Mouse (Mus musculus): ENCODE results near the gene Gm17018. TPM values are rescaled to one million over a fixed set of nuclear protein-coding genes. Genes with fewer than 3 reads are reported as not detected.
A peak's percentile ranks its signal among the peaks of the same experiment; 100 is the strongest.

Gm17018 gene
- total and polyA plus RNA-seq, 2 experiments from 2014 or later = 31.0 to 33.1 TPM

GRCm38 (mm10) chr19:45575632-45576001, 15.2 kb downstream of the Gm17018 start:
- Histone ChIP-seq H3K9me3 (replicated peaks; ENCODE audit: control insufficient read depth, low read length) (no peaks in the 10 kb centered on the region), H3K27ac (ENCODE audit: low read depth) (0 out of 2 replicates have a peak overlapping the region, but pooled peaks have one; percentile 13), H3K4me1 (ENCODE audit: control insufficient read depth, insufficient read depth) (peaks cover 27% of the 10 kb centered on the region), H3K4me2 (ENCODE audit: low read depth, low read length) (peak overlapping the region; percentile 25; the same call in 1 of the 2 replicates), H3K27me3 (ENCODE audit: control insufficient read depth, insufficient read depth, low read length) (no peaks in the 10 kb centered on the region), H3K36me3 (replicated peaks; ENCODE audit: control insufficient read depth, insufficient read depth, low read length) (peaks cover 32% of the 10 kb centered on the region), H3K9ac (replicated peaks; ENCODE audit: low read depth, low read length) (no peak overlapping the region), H3K4me3 (ENCODE audit: low read depth, low read length) (no peak overlapping the region)
- no peak for ATAC-seq (ENCODE audit: insufficient read depth, low read depth)
- WGBS = 24% methylated on average over 8 of the region's 8 CpGs
- TF ChIP-seq EP300 (IDR thresholded peaks at IDR 0.05; ENCODE audit: low read depth) (no peak), CTCF (IDR thresholded peaks at IDR 0.05; ENCODE audit: low read depth) (no peak)
- no peak for DNase-seq (ENCODE audit: low spot score)

- Histone ChIP-seq H3K4me2 (ENCODE audit: low read depth, low read length) (no peak overlapping the region), H3K27ac (ENCODE audit: low read depth) (no peak overlapping the region), H3K4me3 (ENCODE audit: low read depth, low read length) (no peak overlapping the region), H3K4me1 (ENCODE audit: control insufficient read depth, insufficient read depth) (peaks cover 27% of the 10 kb centered on the region), H3K9ac (replicated peaks; ENCODE audit: low read depth, low read length) (no peak overlapping the region), H3K9me3 (replicated peaks; ENCODE audit: control insufficient read depth, low read length) (no peaks in the 10 kb centered on the region), H3K27me3 (ENCODE audit: control insufficient read depth, insufficient read depth, low read length) (no peaks in the 10 kb centered on the region), H3K36me3 (replicated peaks; ENCODE audit: control insufficient read depth, insufficient read depth, low read length) (peaks cover 25% of the 10 kb centered on the region)
- no peak for TF ChIP-seq EP300 (IDR thresholded peaks at IDR 0.05; ENCODE audit: low read depth)
- no peak for TF ChIP-seq CTCF (IDR thresholded peaks at IDR 0.05; ENCODE audit: low read depth)
- ATAC-seq (ENCODE audit: insufficient read depth, low read depth) = no peak
- WGBS = 78% methylated on average over 14 of the region's 14 CpGs
- DNase-seq (ENCODE audit: low spot score) = no peak
These were observed 16.8 kb downstream of the Gm17018 start for GRCm38 (mm10) chr19:45577141-45577750.

- Histone ChIP-seq H3K36me3 (replicated peaks; ENCODE audit: control insufficient read depth, insufficient read depth, low read length) (peaks cover 23% of the 10 kb centered on the region), H3K9me3 (replicated peaks; ENCODE audit: control insufficient read depth, low read length) (no peaks in the 10 kb centered on the region), H3K27ac (ENCODE audit: low read depth) (0 out of 2 replicates have a peak overlapping the region, but pooled peaks have one; percentile 40), H3K27me3 (ENCODE audit: control insufficient read depth, insufficient read depth, low read length) (no peaks in the 10 kb centered on the region), H3K4me3 (ENCODE audit: low read depth, low read length) (no peak overlapping the region), H3K9ac (replicated peaks; ENCODE audit: low read depth, low read length) (no peak overlapping the region), H3K4me1 (ENCODE audit: control insufficient read depth, insufficient read depth) (peaks cover 27% of the 10 kb centered on the region), H3K4me2 (ENCODE audit: low read depth, low read length) (no peak overlapping the region)
- ATAC-seq (ENCODE audit: insufficient read depth, low read depth) (no peak), DNase-seq (ENCODE audit: low spot score) (no peak)
- TF ChIP-seq CTCF (IDR thresholded peaks at IDR 0.05; ENCODE audit: low read depth) (no peak), EP300 (IDR thresholded peaks at IDR 0.05; ENCODE audit: low read depth) (no peak)
- WGBS = 71% methylated on average over 12 of the region's 12 CpGs
These were observed 18.6 kb downstream of the Gm17018 start for GRCm38 (mm10) chr19:45578976-45579375.

GRCm38 (mm10) chr19:45579416-45579815, 19.0 kb downstream of the Gm17018 start:
- TF ChIP-seq CTCF (IDR thresholded peaks at IDR 0.05; ENCODE audit: low read depth) = no peak
- DNase-seq (ENCODE audit: low spot score) = peak; percentile 39
- Histone ChIP-seq H3K9ac (replicated peaks; ENCODE audit: low read depth, low read length) (no peak overlapping the region; the same call in 1 of the 2 replicates), H3K27me3 (ENCODE audit: control insufficient read depth, insufficient read depth, low read length) (no peaks in the 10 kb centered on the region), H3K4me1 (ENCODE audit: control insufficient read depth, insufficient read depth) (peaks cover 27% of the 10 kb centered on the region), H3K4me2 (ENCODE audit: low read depth, low read length) (no peak overlapping the region), H3K27ac (ENCODE audit: low read depth) (peak overlapping the region; percentile 40; the same call in 1 of the 2 replicates), H3K36me3 (replicated peaks; ENCODE audit: control insufficient read depth, insufficient read depth, low read length) (peaks cover 25% of the 10 kb centered on the region), H3K9me3 (replicated peaks; ENCODE audit: control insufficient read depth, low read length) (no peaks in the 10 kb centered on the region), H3K4me3 (ENCODE audit: low read depth, low read length) (no peak overlapping the region)
- ATAC-seq (ENCODE audit: insufficient read depth, low read depth) = peak; percentile 54
- 51% methylated on average over 7 of the region's 7 CpGs for WGBS

DNA sequence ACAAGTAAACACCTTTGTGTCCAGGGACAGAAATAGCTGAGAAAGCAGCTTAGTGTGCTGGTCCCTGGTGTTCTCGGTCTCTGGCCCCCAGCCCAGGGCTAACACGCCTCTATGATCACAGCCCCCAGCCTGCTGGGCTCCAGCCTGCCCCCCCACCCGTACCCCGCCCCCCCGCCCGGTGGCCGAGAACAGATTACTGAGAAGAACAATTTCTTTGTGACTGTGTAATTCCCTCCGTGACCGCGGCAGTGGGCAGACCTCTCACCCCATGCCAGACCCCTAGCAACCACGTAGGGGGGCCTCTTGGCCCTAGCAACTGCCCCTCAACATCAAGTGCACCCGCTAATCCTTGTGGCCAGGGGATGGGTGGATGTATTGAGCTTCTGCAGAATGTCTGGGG, 19.8 kb downstream of the Gm17018 start:
- Histone ChIP-seq H3K27me3 (ENCODE audit: control insufficient read depth, insufficient read depth, low read length) (no peaks in the 10 kb centered on the region), H3K4me2 (ENCODE audit: low read depth, low read length) (no peak overlapping the region), H3K27ac (ENCODE audit: low read depth) (no peak overlapping the region), H3K4me1 (ENCODE audit: control insufficient read depth, insufficient read depth) (peaks cover 21% of the 10 kb centered on the region), H3K4me3 (ENCODE audit: low read depth, low read length) (no peak overlapping the region), H3K9me3 (replicated peaks; ENCODE audit: control insufficient read depth, low read length) (no peaks in the 10 kb centered on the region), H3K36me3 (replicated peaks; ENCODE audit: control insufficient read depth, insufficient read depth, low read length) (peaks cover 25% of the 10 kb centered on the region), H3K9ac (replicated peaks; ENCODE audit: low read depth, low read length) (no peak overlapping the region)
- ATAC-seq (ENCODE audit: insufficient read depth, low read depth) (no peak), DNase-seq (ENCODE audit: low spot score) (no peak)
- TF ChIP-seq EP300 (IDR thresholded peaks at IDR 0.05; ENCODE audit: low read depth) (no peak), CTCF (IDR thresholded peaks at IDR 0.05; ENCODE audit: low read depth) (no peak)
- WGBS = 66% methylated on average over 12 of the region's 12 CpGs

DNA sequence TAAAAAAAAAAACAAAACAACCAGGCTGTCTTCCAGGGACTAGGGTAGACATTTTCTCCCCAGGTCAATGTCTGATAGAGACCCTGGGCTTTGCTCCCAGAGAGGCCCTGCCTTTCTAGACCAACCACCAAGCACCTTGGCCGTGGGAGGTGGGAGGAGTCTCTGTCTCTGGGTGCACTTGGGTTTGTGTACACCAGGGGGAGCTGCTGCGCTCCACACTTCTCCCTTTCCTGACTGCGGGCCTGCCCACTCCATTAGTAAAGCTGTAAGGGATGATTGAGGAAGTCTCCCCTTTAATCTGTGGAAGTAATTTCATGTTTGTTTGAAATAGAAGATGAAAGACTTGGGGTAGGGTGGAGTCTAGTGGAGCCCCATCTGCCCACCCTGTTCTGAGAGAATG, 20.8 kb downstream of the Gm17018 start:
- Histone ChIP-seq H3K9me3 (replicated peaks; ENCODE audit: control insufficient read depth, low read length) (no peaks in the 10 kb centered on the region), H3K36me3 (replicated peaks; ENCODE audit: control insufficient read depth, insufficient read depth, low read length) (peaks cover 25% of the 10 kb centered on the region), H3K4me1 (ENCODE audit: control insufficient read depth, insufficient read depth) (peaks cover 15% of the 10 kb centered on the region), H3K4me2 (ENCODE audit: low read depth, low read length) (no peak overlapping the region), H3K4me3 (ENCODE audit: low read depth, low read length) (no peak overlapping the region), H3K9ac (replicated peaks; ENCODE audit: low read depth, low read length) (no peak overlapping the region), H3K27me3 (ENCODE audit: control insufficient read depth, insufficient read depth, low read length) (no peaks in the 10 kb centered on the region), H3K27ac (ENCODE audit: low read depth) (no peak overlapping the region)
- WGBS = 64% methylated on average over 3 of the region's 3 CpGs
- ATAC-seq (ENCODE audit: insufficient read depth, low read depth) (no peak), DNase-seq (ENCODE audit: low spot score) (no peak)
- TF ChIP-seq EP300 (IDR thresholded peaks at IDR 0.05; ENCODE audit: low read depth) (no peak), CTCF (IDR thresholded peaks at IDR 0.05; ENCODE audit: low read depth) (peak; percentile 57)
